Mouse (Mus musculus) mammary gland, adult 2 months (tissue): ENCODE results near the gene Tmprss15. TPM values are rescaled to one million over a fixed set of nuclear protein-coding genes. Genes with fewer than 3 reads are reported as not detected.

Experiments
- polyA plus RNA-seq: library from polyadenylated mRNA; depleted of rRNA; stranded (reverse); fragments of >200 nt; gene quantifications from 2 replicates; pipeline ENCODE4 v1.2.3, GENCODE M21; 2012; ENCODE audit warnings: low replicate concordance; rRNA removed

Gene Tmprss15
- polyA plus RNA-seq, result not detected in 2 replicates

GRCm38 (mm10) chr16:79090997-79091396 lies at the start of gene Tmprss15:
TSS of gene Tmprss15 (minus strand) at chr16:79091097.

GRCm38 (mm10) chr16:78930382-78931286 lies 160.3 kb downstream of the Tmprss15 start, which contains the start of gene Chodl:
TSS of gene Chodl (plus strand) at chr16:78930948.

Other genes starting within 250 kb of the Tmprss15 start
- gene Chodl, start 160.1 kb downstream of the Tmprss15 start, polyA plus RNA-seq, result 0.69 TPM in 1 of 2 replicates, not detected in the other